Mouse (Mus musculus) spleen, postnatal 36 days (tissue): ENCODE measurements around the gene Gm42372.

Experiments used
- DNase-seq, 2 experiments: peaks; one replicate each; pipeline ENCODE4 v3.0.0; 2022; ENCODE audit warnings: low spot score in 2 of 2, mixed read lengths in 1 of 2

The Gm42372 gene

GRCm38 (mm10) chr7:17030239-17030638 is 47.4 kb downstream of the Gm42372 start:
- DNase-seq: no peak
